Mouse (Mus musculus) heart, embryonic 12.5 days (tissue): ENCODE data around the gene Tsc2. TPM values are rescaled to one million over a fixed set of nuclear protein-coding genes. Genes with fewer than 3 reads are reported as not detected.

Experiments
- ATAC-seq: fragments of 200-750 bp; cut with Nextera tagmentation; 2 replicates; pipeline ENCODE4 v1.8.0; 2017; ENCODE audit warnings: moderate TSS enrichment, moderate library complexity; ENCODE audit not compliant: insufficient number of reproducible peaks, low FRiP score
- H3K27ac ChIP-seq: fragments of 300-500 bp; sonication (generic); 2 replicates; pipeline ENCODE4 v1.5.1; 2016; ENCODE audit warnings: mild to moderate bottlenecking, moderate library complexity; ENCODE audit not compliant: poor library complexity, severe bottlenecking
- H3K27me3 ChIP-seq: fragments of 300-500 bp; sonication (generic); replicated peaks from 2 replicates; pipeline ENCODE4 v1.6.1; 2016; ENCODE audit warnings: mild to moderate bottlenecking, moderate library complexity
- H3K36me3 ChIP-seq: fragments of 300-500 bp; sonication (generic); 2 replicates; pipeline ENCODE4 v1.6.1; 2016; ENCODE audit warnings: mild to moderate bottlenecking, moderate library complexity
- H3K4me1 ChIP-seq: fragments of 300-500 bp; sonication (generic); replicated peaks from 2 replicates; pipeline ENCODE4 v1.6.1; 2016; ENCODE audit warnings: mild to moderate bottlenecking
- H3K4me2 ChIP-seq: fragments of 300-500 bp; sonication (generic); 2 replicates; pipeline ENCODE4 v1.6.1; 2016; ENCODE audit warnings: mild to moderate bottlenecking, moderate library complexity
- H3K4me3 ChIP-seq: fragments of 300-500 bp; sonication (generic); 2 replicates; pipeline ENCODE4 v1.5.1; 2016; ENCODE audit warnings: mild to moderate bottlenecking
- H3K9ac ChIP-seq: fragments of 300-500 bp; sonication (generic); 2 replicates; pipeline ENCODE4 v1.6.1; 2016; ENCODE audit warnings: mild to moderate bottlenecking, moderate library complexity
- H3K9me3 ChIP-seq: fragments of 300-500 bp; sonication (generic); replicated peaks from 2 replicates; pipeline ENCODE4 v1.6.1; 2016; ENCODE audit warnings: mild to moderate bottlenecking, moderate library complexity
- WGBS: fragments of 180-500 bp; shearing (Covaris S2); methylation state at CpG from one replicate; pipeline ENCODE4 v1.1.7; 2016; 5-methylcytosine and 5-hydroxymethylcytosine counted together
- polyA plus RNA-seq: library from polyadenylated mRNA; unstranded; fragments of >200 nt; fragmentation: Nextera tagmentation; extraction: Ambion mirVana; gene quantifications from 2 replicates; pipeline ENCODE4 v1.2.1, GENCODE M21; 2016

Gene Tsc2
- polyA plus RNA-seq, 1 experiment from 2014 or later = 66.5 TPM

DNA sequence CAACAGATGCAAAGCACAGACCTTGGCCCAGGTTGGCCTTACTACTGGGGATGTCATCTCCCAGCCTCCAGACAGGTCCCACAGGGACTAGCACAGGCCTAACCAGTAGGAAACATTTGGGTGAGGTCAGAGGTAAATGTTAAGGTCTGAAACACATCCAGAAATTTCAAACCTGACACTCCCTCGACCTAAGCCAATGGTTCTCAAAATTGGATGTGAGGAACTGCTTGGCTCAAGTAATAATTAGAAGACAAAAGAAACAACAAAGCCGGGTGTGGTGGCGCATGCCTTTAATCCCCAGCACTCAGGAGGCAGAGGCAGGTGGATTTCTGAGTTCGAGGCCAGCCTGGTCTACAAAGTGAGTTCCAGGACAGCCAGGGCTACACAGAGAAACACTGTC lies 14.0 kb upstream of the Tsc2 start:
- Histone ChIP-seq H3K27ac (peak overlapping the region; percentile 87), H3K9me3 (no peaks in the 10 kb centered on the region), H3K4me1 (peaks cover 66% of the 10 kb centered on the region), H3K4me3 (no peak overlapping the region), H3K36me3 (0 out of 2 replicates have a peak, but pooled peaks cover 10% of the 10 kb centered on the region), H3K4me2 (no peak overlapping the region), H3K27me3 (peaks cover 54% of the 10 kb centered on the region), H3K9ac (no peak overlapping the region)
- WGBS = 77% methylated on average over 4 of the region's 4 CpGs
- no peak for ATAC-seq

DNA sequence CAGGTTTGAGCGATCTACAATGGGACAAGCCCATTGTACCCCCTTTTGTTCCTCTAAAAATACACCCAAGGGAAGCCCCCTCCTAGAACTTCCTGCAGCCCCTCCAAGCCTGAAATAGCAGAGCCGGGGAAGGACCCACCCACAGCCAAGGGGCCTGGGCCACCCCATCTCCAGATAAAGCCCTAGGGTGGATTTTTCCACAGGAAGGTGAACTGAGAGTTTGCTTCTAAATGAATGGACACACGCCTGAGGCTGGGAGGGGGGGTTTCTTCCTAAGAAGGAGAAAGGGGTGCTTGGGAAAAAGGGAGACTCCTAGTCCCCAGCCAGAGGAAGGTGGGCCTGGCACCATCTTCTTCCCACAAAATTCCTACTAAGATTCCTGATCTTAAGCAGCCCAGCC lies 13.5 kb upstream of the Tsc2 start:
- peak overlapping the region; percentile 28; the same call in 1 of the 2 replicates for H3K9ac ChIP-seq
- peak; percentile 17; the same call in 1 of the 2 replicates for ATAC-seq
- H3K4me2 ChIP-seq = peak overlapping the region; percentile 43; the same call in 1 of the 2 replicates
- H3K27ac ChIP-seq = peak overlapping the region; percentile 87
- peaks cover 66% of the 10 kb centered on the region for H3K4me1 ChIP-seq
- peaks cover 12% of the 10 kb centered on the region for H3K36me3 ChIP-seq
- H3K4me3 ChIP-seq = no peak overlapping the region
- peaks cover 52% of the 10 kb centered on the region for H3K27me3 ChIP-seq
- no peaks in the 10 kb centered on the region for H3K9me3 ChIP-seq
- 40% methylated on average over 3 of the region's 3 CpGs for WGBS

DNA sequence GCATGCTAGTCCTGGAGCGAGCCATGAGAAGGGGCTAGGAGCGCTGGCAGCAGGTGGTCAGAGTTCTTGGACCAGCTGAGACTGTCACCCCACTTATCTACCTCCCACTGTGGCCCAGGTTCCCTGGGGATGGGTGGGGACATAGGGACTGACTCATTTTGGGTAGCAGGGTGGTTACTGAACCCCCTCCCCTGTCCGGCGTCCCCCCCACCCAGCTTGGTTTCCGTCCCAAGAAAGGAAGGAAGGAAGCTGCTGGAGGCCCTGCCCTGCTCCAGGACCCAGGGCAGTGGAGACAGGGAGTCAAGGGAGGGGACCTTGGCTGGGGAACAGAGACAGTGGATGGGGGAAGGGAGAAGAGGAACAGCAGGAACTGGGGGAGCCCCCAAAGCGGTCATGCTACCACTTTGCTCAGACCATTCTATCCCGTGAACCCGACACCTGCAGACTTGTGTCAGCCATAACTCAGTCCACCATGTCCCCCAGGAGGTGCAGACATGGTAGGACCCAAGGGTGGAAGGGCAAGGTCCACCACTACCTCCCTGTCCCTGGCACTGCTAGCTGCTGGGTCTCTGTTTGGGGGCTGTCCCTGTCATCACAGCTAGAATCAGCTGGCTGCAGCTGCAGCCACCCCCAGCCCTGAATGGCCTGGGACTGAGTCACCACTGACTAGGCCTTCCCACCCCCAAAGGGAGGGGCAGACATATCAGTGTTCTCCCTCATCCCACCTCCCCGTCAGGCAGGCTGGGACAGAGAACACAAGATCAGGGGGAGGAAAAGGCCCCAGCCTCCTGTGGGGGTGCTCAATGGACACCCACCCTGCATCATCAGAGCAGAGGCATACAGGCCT lies 12.7 kb upstream of the Tsc2 start:
- Histone ChIP-seq H3K4me3 (0 out of 2 replicates have a peak overlapping the region, but pooled peaks have one; percentile 4), H3K27me3 (peaks cover 52% of the 10 kb centered on the region), H3K9me3 (no peaks in the 10 kb centered on the region), H3K4me1 (peaks cover 63% of the 10 kb centered on the region), H3K9ac (peak overlapping the region; percentile 55; the same call in 1 of the 2 replicates), H3K36me3 (peaks cover 20% of the 10 kb centered on the region), H3K4me2 (peak overlapping the region; percentile 43), H3K27ac (peak overlapping the region; percentile 87)
- 57% methylated on average over 9 of the region's 9 CpGs for WGBS
- peak; percentile 52 for ATAC-seq

DNA sequence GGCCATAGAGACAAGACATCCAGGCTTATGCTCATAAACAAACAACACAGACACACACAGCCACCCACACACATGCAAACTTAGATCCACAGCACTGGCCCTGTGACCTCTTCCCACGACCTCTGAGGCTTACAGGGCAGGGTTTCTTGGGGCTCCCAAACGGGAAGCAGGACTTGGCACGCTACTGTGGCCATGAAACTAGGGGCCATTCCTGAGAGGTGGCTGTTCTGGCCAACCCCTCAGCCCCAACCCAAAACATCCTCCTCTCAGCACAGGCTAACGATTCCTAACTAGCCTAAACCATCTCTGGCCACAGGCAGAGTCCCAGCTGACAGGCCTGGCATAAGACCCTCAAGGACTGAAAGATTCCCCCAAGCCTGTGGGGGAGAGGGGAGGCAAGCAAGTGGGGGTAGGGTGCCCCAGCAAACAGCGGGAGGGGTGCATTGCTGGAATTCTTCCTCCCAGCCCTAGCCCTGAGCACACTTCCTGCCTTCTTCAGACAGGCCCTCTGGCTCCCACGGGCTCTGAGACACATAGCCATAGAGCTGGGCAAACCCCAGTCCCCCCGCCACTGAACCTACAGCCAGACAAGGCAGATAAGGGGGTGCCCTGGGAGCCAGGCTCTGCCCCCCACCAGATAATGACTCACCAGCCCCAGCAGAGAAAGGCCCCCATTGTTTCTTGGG lies 11.7 kb upstream of the Tsc2 start:
- Histone ChIP-seq H3K4me1 (peaks cover 61% of the 10 kb centered on the region), H3K9ac (peak overlapping the region; percentile 55), H3K36me3 (peaks cover 24% of the 10 kb centered on the region), H3K27me3 (peaks cover 56% of the 10 kb centered on the region), H3K9me3 (no peaks in the 10 kb centered on the region), H3K4me2 (peak overlapping the region; percentile 43), H3K4me3 (0 out of 2 replicates have a peak overlapping the region, but pooled peaks have one; percentile 4), H3K27ac (peak overlapping the region; percentile 87)
- 30% methylated on average over 7 of the region's 7 CpGs for WGBS
- ATAC-seq = peak; percentile 44; the same call in 1 of the 2 replicates

DNA sequence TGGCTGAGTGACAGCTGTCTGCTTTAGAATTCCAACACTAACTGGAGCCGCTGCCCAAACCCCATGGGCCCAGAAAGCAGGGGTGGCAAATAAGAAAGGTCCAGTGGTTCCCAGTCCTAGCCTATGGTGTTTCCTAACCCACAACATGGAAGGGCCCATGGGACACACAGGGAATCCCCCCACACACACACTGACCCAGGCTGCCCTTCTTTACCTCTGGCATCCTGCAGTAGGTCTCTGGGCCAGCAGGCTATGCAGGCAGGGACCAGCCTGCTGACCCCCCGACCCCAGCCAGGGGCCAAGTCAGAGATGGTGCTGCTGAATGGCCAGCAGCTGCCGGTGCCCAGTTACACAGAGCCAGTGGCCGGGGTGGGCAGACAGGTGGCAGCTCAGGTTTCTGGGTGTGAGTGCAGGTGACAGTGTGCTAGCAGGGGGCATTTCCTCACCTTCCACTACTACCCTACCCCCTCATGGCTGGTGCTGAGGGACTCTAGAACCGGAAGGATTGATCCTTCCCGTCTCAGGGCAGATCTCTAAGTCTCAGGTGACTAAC lies 10.4 kb upstream of the Tsc2 start:
- Histone ChIP-seq H3K4me1 (peaks cover 51% of the 10 kb centered on the region), H3K36me3 (peaks cover 30% of the 10 kb centered on the region), H3K9me3 (no peaks in the 10 kb centered on the region), H3K9ac (no peak overlapping the region), H3K4me2 (no peak overlapping the region), H3K27me3 (peaks cover 56% of the 10 kb centered on the region), H3K27ac (no peak overlapping the region), H3K4me3 (no peak overlapping the region)
- 74% methylated on average over 6 of the region's 6 CpGs for WGBS
- ATAC-seq = no peak

DNA sequence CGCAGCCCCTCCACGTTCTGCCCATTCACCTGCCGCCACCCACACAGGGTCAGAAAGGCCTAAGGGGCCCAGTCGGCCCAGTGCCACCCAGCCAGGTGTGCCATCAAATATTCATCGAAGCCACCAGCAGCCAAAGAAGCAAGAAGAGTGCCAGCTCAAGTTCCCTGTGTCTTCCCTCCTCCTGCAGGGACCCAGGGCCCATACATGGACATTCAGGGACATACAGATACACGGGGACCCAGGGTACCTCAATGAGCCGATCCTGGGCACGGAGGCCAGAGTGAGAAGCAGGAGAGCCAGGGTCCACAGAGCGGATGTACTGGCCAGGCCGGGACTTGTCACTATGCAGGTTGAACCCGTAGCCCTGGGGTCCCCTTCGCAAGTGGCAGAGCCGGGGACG lies 9.5 kb upstream of the Tsc2 start:
- peaks cover 30% of the 10 kb centered on the region for H3K36me3 ChIP-seq
- H3K4me1 ChIP-seq = peaks cover 48% of the 10 kb centered on the region
- no peak for ATAC-seq

DNA sequence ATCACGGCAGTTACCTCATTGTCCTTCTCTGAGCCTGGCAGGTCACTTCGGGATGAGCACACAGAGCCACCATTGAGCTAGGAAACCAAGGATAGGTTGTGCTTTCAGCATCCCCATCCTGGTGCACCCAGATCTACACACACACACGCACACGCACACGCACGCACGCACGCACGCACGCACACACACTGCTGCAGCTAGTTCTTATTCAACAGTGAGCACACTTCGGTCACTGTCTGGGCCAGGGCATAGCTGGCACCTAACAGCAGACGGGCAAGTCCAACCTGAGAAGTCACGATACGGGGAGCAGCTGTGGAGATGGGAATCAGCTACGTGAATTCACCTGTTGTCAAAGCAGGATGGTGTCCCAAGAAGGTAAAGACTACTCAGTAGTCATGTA lies 8.2 kb upstream of the Tsc2 start:
- no peak for ATAC-seq
- no peak overlapping the region for H3K4me2 ChIP-seq
- peak overlapping the region; percentile 65; the same call in 1 of the 2 replicates for H3K27ac ChIP-seq
- no peak overlapping the region for H3K4me3 ChIP-seq
- H3K27me3 ChIP-seq = peaks cover 52% of the 10 kb centered on the region
- H3K4me1 ChIP-seq = peaks cover 45% of the 10 kb centered on the region
- no peak overlapping the region for H3K9ac ChIP-seq
- H3K36me3 ChIP-seq = peaks cover 30% of the 10 kb centered on the region
- 93% methylated on average over 15 of the region's 15 CpGs for WGBS
- no peaks in the 10 kb centered on the region for H3K9me3 ChIP-seq

More for the DNA sequence above, 9.5 kb upstream of the Tsc2 start:
- no peak overlapping the region for H3K9ac ChIP-seq
- no peaks in the 10 kb centered on the region for H3K9me3 ChIP-seq
- no peak overlapping the region for H3K27ac ChIP-seq
- WGBS = 90% methylated on average over 14 of the region's 14 CpGs
- H3K4me2 ChIP-seq = no peak overlapping the region
- peaks cover 52% of the 10 kb centered on the region for H3K27me3 ChIP-seq
- H3K4me3 ChIP-seq = no peak overlapping the region

DNA sequence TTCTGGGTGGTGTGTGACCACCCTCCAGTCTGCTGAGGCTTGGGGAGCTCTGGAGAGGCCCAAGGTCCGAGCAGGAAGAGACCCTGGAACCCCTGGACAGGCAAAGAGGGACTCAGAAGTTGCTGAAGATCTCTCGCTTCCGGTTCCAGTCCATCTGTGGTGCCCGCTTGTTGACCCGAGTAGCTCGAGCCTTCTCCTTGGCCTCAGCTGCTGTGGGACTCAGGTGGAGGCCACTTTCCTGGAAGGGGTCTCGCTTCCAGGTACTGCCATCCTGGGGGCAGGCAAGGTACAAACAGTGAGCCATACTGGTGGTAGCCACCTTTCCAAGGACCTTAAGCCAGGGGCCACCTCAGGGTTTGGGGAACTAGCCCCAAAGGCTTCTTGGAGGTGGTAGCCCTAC lies 7.7 kb upstream of the Tsc2 start:
- Histone ChIP-seq H3K27ac (peak overlapping the region; percentile 65), H3K4me1 (peaks cover 45% of the 10 kb centered on the region), H3K4me3 (no peak overlapping the region), H3K36me3 (peaks cover 30% of the 10 kb centered on the region), H3K27me3 (peaks cover 56% of the 10 kb centered on the region), H3K9me3 (no peaks in the 10 kb centered on the region), H3K9ac (no peak overlapping the region), H3K4me2 (no peak overlapping the region)
- no peak for ATAC-seq
- WGBS = 83% methylated on average over 7 of the region's 7 CpGs

DNA sequence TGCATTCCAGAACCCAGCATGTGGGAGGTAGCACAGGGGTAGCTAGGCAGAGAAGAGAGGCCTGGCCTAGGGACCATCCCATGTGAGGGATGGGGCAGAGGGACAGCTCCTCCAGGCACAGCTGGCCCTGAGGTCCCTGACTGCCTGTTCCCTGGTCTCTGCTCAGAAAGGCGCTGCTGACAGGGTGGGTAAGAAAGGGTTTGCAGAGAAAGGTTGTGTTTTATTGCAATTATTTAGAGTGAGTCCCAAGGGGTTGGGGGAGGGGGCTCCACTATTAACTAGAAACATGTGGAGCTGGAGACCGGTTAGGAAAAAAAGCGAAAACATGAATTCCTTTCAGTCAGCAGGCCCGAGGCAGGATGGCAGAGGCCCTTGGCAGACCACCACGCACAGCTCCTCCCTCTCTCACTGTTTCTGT lies 7.2 kb upstream of the Tsc2 start:
- Histone ChIP-seq H3K9ac (no peak overlapping the region), H3K4me3 (no peak overlapping the region)

DNA sequence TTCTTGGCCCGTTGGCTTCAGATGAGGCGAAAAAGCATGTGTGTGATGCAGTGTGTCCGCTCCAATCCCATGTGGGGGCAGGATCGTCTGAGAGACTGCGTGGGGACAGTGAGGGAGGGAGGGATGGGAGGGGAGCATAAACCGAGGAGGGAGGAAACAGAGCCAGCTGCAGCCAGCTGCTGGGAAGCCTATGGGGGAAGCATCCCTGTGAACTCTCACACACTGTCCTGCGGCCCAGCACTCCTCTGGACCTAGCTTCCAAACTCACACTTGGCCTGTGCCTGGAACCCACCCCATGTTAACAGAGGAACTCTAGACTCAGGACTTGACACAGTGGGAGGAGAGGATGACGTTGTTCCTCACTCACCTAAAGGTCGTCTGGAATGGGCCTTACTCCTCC lies 6.4 kb upstream of the Tsc2 start:
- peaks cover 69% of the 10 kb centered on the region for H3K27me3 ChIP-seq
- no peak for ATAC-seq

More for the DNA sequence above, 7.2 kb upstream of the Tsc2 start:
- 66% methylated on average over 5 of the region's 5 CpGs for WGBS
- Histone ChIP-seq H3K4me2 (no peak overlapping the region), H3K27ac (peak overlapping the region; percentile 65), H3K9me3 (no peaks in the 10 kb centered on the region), H3K4me1 (peaks cover 42% of the 10 kb centered on the region), H3K36me3 (peaks cover 30% of the 10 kb centered on the region), H3K27me3 (peaks cover 62% of the 10 kb centered on the region)
- ATAC-seq = no peak

DNA sequence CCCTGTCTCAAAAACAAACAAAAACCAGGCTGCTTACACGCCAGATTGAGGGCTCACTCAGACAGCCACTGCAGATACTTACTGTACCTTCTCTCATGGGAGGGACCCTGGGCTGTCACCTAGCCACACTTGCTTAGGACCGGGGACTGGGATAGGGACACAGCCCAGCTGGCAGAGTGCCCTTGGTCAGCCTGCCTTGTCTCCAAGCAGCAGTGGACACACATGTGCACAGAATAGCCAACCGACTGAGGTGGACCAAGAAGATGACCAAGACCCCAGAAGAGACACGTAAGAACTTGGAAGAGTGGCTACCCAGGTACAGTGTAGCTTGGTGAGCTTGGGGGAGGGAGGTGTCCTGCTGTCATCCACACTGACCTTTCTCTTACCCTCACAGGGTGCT lies 5.8 kb upstream of the Tsc2 start:
- no peak for ATAC-seq
- H3K27me3 ChIP-seq = peaks cover 70% of the 10 kb centered on the region
- no peak overlapping the region for H3K27ac ChIP-seq
- H3K36me3 ChIP-seq = peaks cover 30% of the 10 kb centered on the region
- peaks cover 41% of the 10 kb centered on the region for H3K4me1 ChIP-seq
- 78% methylated on average over 4 of the region's 4 CpGs for WGBS
- H3K9me3 ChIP-seq = no peaks in the 10 kb centered on the region
- H3K4me2 ChIP-seq = no peak overlapping the region
- no peak overlapping the region for H3K4me3 ChIP-seq
- no peak overlapping the region for H3K9ac ChIP-seq

More for the DNA sequence above, 6.4 kb upstream of the Tsc2 start:
- H3K4me3 ChIP-seq = no peak overlapping the region
- no peak overlapping the region for H3K9ac ChIP-seq
- no peak overlapping the region for H3K4me2 ChIP-seq
- H3K36me3 ChIP-seq = peaks cover 30% of the 10 kb centered on the region
- H3K4me1 ChIP-seq = peaks cover 38% of the 10 kb centered on the region
- no peaks in the 10 kb centered on the region for H3K9me3 ChIP-seq
- 64% methylated on average over 9 of the region's 9 CpGs for WGBS
- H3K27ac ChIP-seq = peak overlapping the region; percentile 65
